Mouse (Mus musculus) heart, adult 9 months (tissue): ENCODE results near the gene Katnal1.

ENCODE experiments used
- DNase-seq, 2 experiments: peaks; one replicate each; pipeline ENCODE4 v3.0.0; 2022; ENCODE audit warnings: low spot score in 2 of 2

Gene Katnal1

DNA sequence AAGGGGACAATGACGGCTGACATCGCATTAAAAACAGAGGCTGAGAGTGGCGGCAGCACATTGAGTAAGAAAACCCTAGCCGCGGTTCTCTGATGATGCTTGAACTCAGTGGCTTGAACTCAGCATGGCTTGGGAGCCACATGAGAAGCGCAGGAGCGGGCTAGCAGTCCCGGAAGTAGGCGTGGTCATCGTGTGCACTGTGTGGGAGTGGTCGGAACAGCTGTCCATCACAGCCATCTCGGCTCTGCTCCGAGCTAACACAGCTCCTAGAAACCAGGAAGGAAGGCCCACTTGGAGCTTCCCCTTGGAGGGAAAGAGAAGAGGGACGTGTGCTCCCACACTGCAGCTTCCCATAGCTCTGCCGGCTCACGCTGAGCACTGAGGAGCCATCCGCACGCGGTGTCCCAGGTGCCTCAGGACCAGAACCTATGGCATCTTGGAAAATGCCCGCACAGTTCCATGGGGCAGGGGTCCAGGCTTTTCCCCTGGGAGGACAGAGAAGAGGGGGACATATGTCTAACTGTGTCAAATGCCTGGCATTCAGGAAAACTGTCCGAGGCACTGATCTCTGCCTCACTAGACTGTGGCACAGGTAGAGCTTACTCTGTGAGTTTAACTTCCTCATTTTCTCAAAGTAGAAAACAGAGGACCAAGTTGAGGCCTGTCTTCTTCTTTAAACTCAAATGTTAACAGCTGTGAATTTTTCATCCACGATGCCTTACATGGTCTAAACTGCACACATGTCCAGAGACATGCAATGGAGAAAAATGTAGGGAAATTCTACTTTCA, 43.1 kb downstream of the Katnal1 start:
- no peak for DNase-seq

- no peak for DNase-seq
These were observed 45.4 kb downstream of the Katnal1 start for GRCm38 (mm10) chr5:148883671-148884070.

DNA sequence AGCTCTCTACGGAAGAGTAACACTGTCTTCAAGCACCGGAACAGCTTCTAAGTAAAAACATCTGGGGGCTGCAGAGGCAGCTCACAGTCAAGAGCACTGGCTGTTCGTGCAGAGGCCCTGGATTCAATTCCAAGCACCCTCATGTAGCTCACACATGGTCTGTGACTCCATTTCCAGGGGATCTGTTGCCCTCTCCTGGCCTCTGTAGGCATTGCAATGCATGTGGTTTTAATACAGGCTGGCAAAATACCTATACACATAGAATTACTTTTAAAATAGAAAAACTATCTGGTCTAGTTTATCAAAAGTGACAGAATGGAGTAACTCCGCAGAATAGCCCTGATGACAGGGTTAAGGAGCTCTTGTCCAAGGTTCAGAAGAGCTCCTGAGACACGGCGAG, 49.9 kb downstream of the Katnal1 start:
- no peak for DNase-seq

GRCm38 (mm10) chr5:148873116-148873515, 56.0 kb downstream of the Katnal1 start:
- no peak for DNase-seq

GRCm38 (mm10) chr5:148869583-148869982, 59.5 kb downstream of the Katnal1 start:
- no peak for DNase-seq

DNA sequence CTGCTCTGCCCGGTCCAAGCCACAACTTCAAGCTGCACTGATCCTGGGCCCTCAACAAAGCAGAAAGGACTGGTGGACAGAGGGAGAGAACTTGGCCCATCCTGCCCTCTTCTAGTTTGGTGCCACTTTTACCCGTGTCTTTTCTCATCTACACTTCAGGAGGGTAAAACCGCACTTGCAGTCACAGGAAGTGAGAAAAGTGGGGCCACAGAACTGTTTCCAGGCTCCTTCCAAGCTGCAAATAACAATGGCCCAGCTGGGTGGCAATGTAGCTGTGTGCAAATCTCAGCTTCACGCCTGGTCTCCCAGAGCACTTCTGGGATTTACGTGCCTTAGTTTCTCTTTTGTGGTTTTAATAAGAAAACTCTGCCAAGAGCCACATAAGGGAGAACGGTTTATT, 61.4 kb downstream of the Katnal1 start:
- no peak for DNase-seq

- no peak for DNase-seq
These were observed 61.9 kb downstream of the Katnal1 start for GRCm38 (mm10) chr5:148867171-148867570.

DNA sequence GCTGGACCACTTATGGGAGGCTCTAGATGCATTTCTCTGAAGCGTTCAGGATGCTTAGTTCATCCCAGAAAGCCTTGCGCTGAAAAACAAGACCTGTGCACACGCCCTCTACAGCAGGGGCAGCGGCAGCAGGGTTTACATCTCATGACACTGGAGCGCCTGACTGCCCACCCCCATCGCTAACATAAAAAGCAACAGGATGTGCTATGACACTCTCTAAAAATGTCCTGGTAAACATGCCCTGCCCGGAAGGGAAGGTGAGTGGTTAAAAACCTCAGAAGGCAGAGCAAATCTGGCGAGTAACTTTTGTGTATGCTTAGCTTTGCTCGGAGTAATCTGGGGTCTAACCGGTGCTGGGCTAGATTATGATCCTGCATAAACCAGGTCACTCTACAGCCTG, 62.5 kb downstream of the Katnal1 start:
- no peak for DNase-seq

DNA sequence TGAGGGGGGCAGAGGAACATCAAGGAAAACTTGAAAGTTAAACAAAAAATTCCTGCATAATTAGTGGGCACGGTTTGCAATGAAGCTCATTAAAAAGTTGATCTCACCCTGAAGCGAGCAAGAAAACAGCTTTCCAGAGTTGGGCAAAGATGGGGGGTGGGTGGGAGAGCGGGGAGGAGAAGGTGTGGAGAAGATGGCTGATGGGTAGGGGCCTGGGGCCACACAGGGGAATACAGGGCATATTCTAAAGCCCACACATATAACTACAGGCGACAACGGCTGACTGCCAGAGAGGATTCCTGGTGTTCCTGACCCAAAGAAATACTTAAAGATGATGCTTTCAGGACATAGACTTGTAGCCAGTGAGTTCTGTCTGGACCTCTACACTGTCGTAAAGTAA, 65.7 kb downstream of the Katnal1 start:
- no peak for DNase-seq

DNA sequence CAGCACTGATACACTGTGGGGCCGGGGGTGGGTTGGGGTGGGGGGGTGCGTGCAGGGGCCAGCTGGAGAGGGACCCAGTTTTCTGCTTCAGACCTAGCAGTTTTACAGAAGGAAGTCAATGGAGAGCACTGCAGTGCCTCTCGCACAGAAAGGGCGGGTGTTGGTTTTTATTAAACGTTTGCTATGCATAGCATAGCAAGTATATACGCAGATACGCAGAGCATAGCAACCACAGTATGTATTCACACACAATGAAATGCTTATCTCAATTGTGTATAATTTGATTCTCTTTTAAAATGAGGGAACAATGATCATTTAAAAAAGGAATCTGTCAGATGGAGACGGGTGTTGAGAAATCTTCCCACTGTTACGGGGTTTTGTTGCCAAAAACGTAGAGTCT, 66.3 kb downstream of the Katnal1 start:
- no peak for DNase-seq

DNA sequence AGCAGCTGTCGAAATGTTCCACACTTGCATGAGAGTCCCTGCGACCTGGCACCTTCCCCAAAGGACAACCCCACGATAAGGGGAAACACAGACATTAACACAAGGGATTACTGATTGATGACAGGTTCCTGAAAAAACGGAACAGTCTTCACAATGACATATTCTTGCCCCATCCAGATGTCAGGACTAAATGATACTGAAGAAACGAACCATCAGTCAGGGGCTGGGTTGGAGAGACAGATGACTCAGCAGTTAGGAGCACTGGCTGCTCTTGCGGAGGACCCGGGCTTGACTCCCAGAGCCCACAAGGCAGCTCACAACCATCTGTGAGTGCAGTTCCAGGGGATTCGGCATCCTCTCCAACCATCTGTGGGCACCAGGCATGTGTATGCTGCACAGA, 67.0 kb downstream of the Katnal1 start:
- no peak for DNase-seq

GRCm38 (mm10) chr5:148857522-148857921, 71.6 kb downstream of the Katnal1 start:
- DNase-seq = no peak

GRCm38 (mm10) chr5:148855047-148855446, 74.1 kb downstream of the Katnal1 start:
- no peak for DNase-seq

GRCm38 (mm10) chr5:148854166-148854565, 75.0 kb downstream of the Katnal1 start:
- no peak for DNase-seq

- no peak for DNase-seq
These were observed 79.6 kb downstream of the Katnal1 start for GRCm38 (mm10) chr5:148849516-148849915.

GRCm38 (mm10) chr5:148847032-148847431, 82.1 kb downstream of the Katnal1 start:
- DNase-seq = no peak

GRCm38 (mm10) chr5:148837069-148837468, 92.1 kb downstream of the Katnal1 start:
- no peak for DNase-seq

DNA sequence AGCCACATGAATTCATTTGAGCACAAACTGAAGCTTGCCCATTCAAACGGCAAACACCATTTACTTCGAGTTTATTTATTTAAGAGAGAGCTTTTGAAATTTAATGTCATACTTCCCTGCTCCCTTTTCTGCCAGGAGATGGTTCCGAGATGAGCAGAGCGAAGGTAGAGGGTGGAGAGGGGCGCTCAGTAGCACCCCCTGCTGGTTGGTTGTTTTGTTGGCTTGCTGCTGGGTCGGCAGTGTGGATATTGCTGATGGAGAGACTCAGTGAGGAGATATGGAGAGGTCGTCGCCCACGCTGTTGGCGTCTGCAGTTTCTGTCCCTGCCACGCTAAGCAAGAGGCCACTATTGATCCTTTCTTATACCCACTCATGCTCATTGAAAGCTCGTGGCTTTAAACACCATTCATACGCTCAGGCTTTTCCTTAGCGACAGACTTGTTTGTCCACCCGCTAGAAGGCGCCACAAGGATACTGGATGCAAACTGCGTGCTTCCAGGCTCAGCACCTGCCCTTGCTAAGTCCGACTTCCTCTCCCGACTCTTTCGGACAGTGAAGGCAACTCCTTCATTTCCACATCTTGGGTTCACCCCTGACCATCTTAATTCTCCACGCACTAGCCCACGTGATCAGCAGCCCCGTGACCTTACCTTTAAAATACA, 97.4 kb downstream of the Katnal1 start:
- peak; percentile 37 to 62 for DNase-seq

- DNase-seq = peak; percentile 19 to 32
These were observed 98.0 kb downstream of the Katnal1 start for GRCm38 (mm10) chr5:148831141-148831547.

DNA sequence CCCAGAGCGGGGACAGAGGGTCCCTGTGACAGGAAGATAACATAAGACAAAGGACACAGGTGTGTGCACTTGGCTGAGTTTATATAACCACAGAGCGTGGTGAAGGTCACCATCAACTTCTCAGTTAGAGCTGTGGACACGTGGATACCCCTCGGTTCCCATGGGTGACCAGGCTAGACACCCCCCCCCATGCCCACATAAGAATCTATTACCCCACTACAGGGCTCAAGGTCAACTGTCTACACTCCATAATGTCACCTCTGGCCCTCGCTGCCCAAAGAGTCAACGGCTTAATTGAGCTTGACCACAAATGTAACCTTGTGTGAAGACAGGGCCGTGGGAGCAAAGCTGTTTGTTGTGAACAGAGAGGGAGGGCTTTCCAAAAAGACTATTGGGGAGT, 103.4 kb downstream of the Katnal1 start:
- DNase-seq = no peak

GRCm38 (mm10) chr5:148822772-148823171, 106.3 kb downstream of the Katnal1 start:
- no peak for DNase-seq
